Mouse (Mus musculus) cerebellum, postnatal 14 days (tissue): ENCODE measurements around the gene Olfr15.

Experiments used
- DNase-seq, 2 experiments: peaks; one replicate each; pipeline ENCODE4 v3.0.0; 2021; ENCODE audit warnings: mixed read lengths in 2 of 2

Olfr15 gene

DNA sequence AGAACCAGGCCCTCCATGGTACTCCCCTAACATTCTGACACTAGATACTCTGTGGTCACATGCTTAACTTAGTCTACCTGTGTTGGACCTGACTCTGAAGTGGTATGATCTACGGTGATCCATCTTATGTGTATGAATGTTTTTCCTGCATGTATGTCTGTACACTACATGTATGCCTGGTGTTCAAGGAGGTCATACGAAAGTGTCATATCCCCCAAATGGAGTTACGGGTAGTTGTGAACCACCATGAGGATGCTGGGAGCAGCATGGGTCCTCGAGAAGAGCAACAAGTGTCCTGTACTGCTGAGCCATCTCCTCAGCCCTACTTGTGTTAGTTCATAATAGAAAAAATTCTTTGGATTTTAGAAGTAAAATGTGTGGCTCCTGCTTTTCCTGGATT lies 45.7 kb downstream of the Olfr15 start:
- no peak for DNase-seq

DNA sequence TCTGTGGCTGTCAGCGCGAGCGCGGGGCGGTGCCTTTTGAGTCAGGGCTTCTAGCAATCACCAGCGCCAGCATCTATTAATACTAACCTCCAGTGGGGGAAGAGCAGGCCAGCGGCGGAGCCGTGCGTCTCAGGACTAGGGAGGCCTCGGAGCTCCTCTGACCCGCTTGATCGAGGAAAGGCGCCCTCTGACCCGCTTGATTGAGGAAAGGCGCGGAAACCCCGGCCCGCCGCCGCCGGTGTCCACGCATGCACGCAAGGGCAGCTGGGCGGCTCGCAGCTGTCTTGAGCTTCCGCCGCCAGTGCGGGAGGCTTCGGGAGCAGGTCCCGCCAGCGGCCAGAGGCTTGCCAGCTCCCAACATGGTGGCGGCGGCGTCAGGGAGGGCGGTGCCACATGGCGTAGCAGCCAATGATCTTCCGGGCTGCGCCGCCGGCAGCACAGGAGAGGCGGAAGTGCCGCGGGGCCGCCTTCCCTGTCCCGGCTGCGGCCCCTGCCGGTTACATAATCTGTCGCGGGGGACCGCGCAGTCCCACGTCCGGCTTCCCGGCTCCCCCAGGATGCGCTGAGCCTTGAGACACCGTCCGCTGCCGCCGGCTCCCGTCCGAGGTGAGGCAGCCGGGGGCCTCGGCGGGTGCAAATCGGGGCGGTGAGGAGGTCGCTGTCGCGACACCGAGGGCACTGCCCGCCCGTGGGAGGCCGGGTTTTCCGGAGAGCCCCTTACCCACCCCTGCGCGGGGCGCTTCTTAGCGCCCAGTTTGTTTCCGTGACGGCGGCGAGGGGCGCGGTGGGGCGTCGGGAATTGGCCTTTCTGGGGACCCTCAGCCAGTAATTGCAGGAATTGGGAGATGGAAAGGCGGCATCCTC lies 53.8 kb downstream of the Olfr15 start, which contains the start of the genes Zfp597 and Gm20695:
Zfp597 (minus strand) TSS at position 361 of the 864 bp plus-strand sequence.
Gm20695 (plus strand) TSS at position 448 of the 864 bp plus-strand sequence.
- DNase-seq = peak; percentile 96 to 97

DNA sequence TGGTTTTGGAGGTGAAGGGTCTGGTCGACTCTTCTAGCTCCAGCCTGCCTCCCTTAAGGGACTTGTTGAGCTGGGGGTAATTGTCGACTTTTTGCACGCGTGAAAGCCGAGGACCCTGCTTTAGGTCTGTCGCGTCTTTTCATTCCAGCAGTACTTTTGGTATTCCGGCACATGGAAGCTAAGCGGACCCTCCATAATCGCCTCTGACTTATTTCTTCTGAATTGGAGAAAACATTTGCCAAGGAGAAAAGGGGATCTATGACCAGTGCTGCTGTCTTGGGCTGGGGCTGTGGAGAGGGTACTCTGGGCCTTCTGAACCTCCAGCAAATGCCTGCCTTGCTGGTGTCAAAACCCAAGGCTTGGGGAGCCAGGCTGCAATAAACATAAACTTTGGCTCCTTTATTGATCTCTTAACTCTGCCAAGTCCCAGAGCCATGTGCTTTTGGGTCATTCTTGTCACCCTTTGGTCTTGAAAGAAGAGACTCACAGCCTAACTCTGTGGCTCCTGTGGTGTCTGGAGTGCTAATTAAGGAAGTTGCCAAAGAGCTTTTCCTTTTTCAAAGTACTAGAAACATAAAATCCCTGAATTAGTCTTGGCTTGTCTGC lies 54.5 kb downstream of the Olfr15 start:
- no peak for DNase-seq

DNA sequence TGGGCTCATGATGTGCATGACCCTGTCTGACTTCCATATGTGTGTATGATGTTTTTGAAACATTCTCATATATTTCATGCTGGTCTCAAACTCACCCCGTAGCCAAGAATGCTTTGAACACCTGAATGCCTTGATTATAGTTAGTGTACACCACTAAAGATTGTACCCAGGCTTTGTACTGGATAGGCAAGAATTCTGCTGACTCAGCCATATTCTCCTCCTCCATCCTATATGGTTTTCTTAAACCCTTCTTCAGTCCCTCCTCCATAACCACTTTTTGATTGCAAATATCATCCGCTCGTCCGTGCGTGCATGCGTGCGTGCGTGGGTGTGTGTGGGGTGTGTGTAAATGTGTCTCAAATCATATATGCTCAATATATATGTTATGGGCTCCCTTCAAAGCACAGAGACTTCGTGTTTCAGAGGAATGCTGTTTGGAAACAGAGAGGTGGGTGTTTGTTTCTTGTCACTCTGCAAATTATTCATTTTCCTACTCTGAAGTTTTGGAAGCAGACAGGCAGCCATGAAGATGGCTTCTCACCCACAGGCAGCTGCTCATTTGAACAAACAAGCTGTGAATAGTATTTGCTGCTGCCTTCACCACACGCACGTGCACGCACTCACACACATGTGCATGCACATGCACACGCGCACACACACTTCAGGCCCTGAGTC lies 61.1 kb downstream of the Olfr15 start:
- no peak for DNase-seq

DNA sequence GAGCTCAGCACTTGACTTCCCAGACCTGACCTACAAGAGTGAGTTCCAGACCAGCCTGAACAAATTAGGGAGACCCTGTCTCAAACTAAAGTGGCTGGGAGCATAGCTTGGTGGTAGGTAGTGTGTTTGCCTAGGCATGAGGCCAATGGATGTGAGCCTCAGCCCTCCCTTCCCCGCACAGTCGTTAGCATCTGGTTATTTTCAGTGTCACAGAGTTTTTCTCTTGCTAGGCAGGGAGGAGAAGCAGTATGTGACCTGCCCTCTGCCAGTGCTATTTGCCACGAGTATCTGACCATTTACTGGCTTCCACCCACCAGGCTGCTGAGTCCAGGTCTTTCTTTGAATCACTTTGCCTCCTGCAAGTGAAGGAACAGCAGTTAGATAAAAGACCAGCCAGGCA lies 63.1 kb downstream of the Olfr15 start:
- DNase-seq = no peak
